Mouse (Mus musculus): ENCODE results near the gene Ankrd2.

- TF ChIP-seq CTCF (conservative IDR thresholded peaks at IDR 0.05; ENCODE audit: low read length) = no peak
- no peak for TF ChIP-seq POU5F1 (IDR thresholded peaks at IDR 0.05; ENCODE audit: borderline replicate concordance, low read length)
Measured at GRCm38 (mm10) chr19:42054255-42054654, 18.5 kb downstream of the Ankrd2 start.

Measured in E14TG2a.4 (cell line).